In genomic region chr12:106174981-106175700, GRCm38 (mm10) we compare ENCODE assay signal across 8 mouse cellular contexts.
DNase-seq lines count a peak whose midpoint lies in the region; ATAC-seq lines count a peak whose summit lies in the region.

No protein-coding gene starts in this region.

- no peak overlapping the region for H3K27ac ChIP-seq in heart, embryonic 16.5 days (ENCODE audit: low read length)
- H3K27ac ChIP-seq in embryonic facial prominence, embryonic 11.5 days (replicated peaks; ENCODE audit: low read depth, low read length) = no peak overlapping the region
- H3K27ac ChIP-seq in intestine, embryonic 15.5 days = no peak overlapping the region
- peak overlapping the region; percentile 78 for H3K27ac ChIP-seq in midbrain, embryonic 12.5 days (replicated peaks)

- H3K9ac ChIP-seq in heart, embryonic 16.5 days (ENCODE audit: low read length) = no peak overlapping the region
- H3K9ac ChIP-seq in embryonic facial prominence, embryonic 11.5 days (replicated peaks; ENCODE audit: low read length) = no peak overlapping the region; the same call in 1 of the 2 replicates
- no peak overlapping the region for H3K9ac ChIP-seq in intestine, embryonic 15.5 days
- H3K9ac ChIP-seq in midbrain, embryonic 12.5 days (replicated peaks) = peak overlapping the region; percentile 50

- 7% methylated on average over 27 of the region's 27 CpGs for WGBS in heart, embryonic 16.5 days
- WGBS in embryonic facial prominence, embryonic 11.5 days = 2% methylated on average over 27 of the region's 27 CpGs
- WGBS in intestine, embryonic 15.5 days = 5% methylated on average over 27 of the region's 27 CpGs
- under 1% methylated on average over 27 of the region's 27 CpGs for WGBS in midbrain, embryonic 12.5 days

- peak overlapping the region; percentile 55 for H3K4me3 ChIP-seq in heart, embryonic 16.5 days (ENCODE audit: low read length)
- H3K4me3 ChIP-seq in embryonic facial prominence, embryonic 11.5 days (ENCODE audit: low read depth, low read length) = peak overlapping the region; percentile 38
- H3K4me3 ChIP-seq in intestine, embryonic 15.5 days (replicated peaks) = peak overlapping the region; percentile 42
- H3K4me3 ChIP-seq in midbrain, embryonic 12.5 days = peak overlapping the region; percentile 43

- H3K4me1 ChIP-seq in heart, embryonic 16.5 days (ENCODE audit: control insufficient read depth, insufficient read depth, low read length) = peaks cover 5% of the 10 kb centered on the region
- H3K4me1 ChIP-seq in embryonic facial prominence, embryonic 11.5 days (ENCODE audit: control insufficient read depth, insufficient read depth, low read length) = peaks cover 6% of the 10 kb centered on the region; the same call in 1 of the 2 replicates
- H3K4me1 ChIP-seq in intestine, embryonic 15.5 days (replicated peaks) = peaks cover 7% of the 10 kb centered on the region; the same call in 1 of the 2 replicates
- peaks cover 29% of the 10 kb centered on the region for H3K4me1 ChIP-seq in midbrain, embryonic 12.5 days

- no peak for DNase-seq in heart, adult 11 months
- DNase-seq in embryonic facial prominence, embryonic 11.5 days (ENCODE audit: low spot score) = peak; percentile 23
- DNase-seq in thymus, postnatal 10 days (ENCODE audit: low spot score in 2 of 2) = no peak
- DNase-seq in frontal cortex, postnatal 10 days (ENCODE audit: low spot score in 2 of 2) = no peak
- no peak for DNase-seq in lung, postnatal 36 days

- no peaks in the 10 kb centered on the region for H3K36me3 ChIP-seq in heart, embryonic 16.5 days (ENCODE audit: control insufficient read depth, insufficient read depth)
- no peaks in the 10 kb centered on the region for H3K36me3 ChIP-seq in embryonic facial prominence, embryonic 11.5 days (replicated peaks; ENCODE audit: control insufficient read depth, insufficient read depth, low read depth, low read length)
- H3K36me3 ChIP-seq in intestine, embryonic 15.5 days = no peaks in the 10 kb centered on the region
- H3K36me3 ChIP-seq in midbrain, embryonic 12.5 days = no peaks in the 10 kb centered on the region

- H3K27me3 ChIP-seq in heart, embryonic 16.5 days (ENCODE audit: control insufficient read depth, insufficient read depth, low read length) = peaks cover 27% of the 10 kb centered on the region
- H3K27me3 ChIP-seq in embryonic facial prominence, embryonic 11.5 days (ENCODE audit: control insufficient read depth, insufficient read depth, low read length) = peaks cover 13% of the 10 kb centered on the region
- H3K27me3 ChIP-seq in intestine, embryonic 15.5 days (replicated peaks) = peaks cover 18% of the 10 kb centered on the region
- peaks cover 26% of the 10 kb centered on the region for H3K27me3 ChIP-seq in midbrain, embryonic 12.5 days

- peak overlapping the region; percentile 90 for H3K4me2 ChIP-seq in heart, embryonic 16.5 days (ENCODE audit: low read depth, low read length)
- H3K4me2 ChIP-seq in embryonic facial prominence, embryonic 11.5 days (ENCODE audit: low read depth, low read length) = peak overlapping the region; percentile 77
- H3K4me2 ChIP-seq in intestine, embryonic 15.5 days (replicated peaks) = peak overlapping the region; percentile 92
- peak overlapping the region; percentile 74 for H3K4me2 ChIP-seq in midbrain, embryonic 12.5 days (replicated peaks)

- no peak for ATAC-seq in heart, embryonic 16.5 days (replicated peaks; ENCODE audit: extremely low read depth, insufficient read depth, low FRiP score)
- ATAC-seq in embryonic facial prominence, embryonic 11.5 days (replicated peaks; ENCODE audit: insufficient number of reproducible peaks, low FRiP score, low TSS enrichment, low read depth) = 0 out of 2 replicates have a peak, but pooled peaks have one; percentile 10
- peak; percentile 47; the same call in 1 of the 2 replicates for ATAC-seq in intestine, embryonic 15.5 days
- ATAC-seq in midbrain, embryonic 12.5 days (ENCODE audit: low FRiP score, low read depth) = peak; percentile 41; the same call in 1 of the 2 replicates

- H3K9me3 ChIP-seq in heart, embryonic 16.5 days (replicated peaks; ENCODE audit: control insufficient read depth, low read length) = no peaks in the 10 kb centered on the region
- no peaks in the 10 kb centered on the region for H3K9me3 ChIP-seq in embryonic facial prominence, embryonic 11.5 days (replicated peaks; ENCODE audit: control insufficient read depth, low read length)
- no peaks in the 10 kb centered on the region for H3K9me3 ChIP-seq in intestine, embryonic 15.5 days
- H3K9me3 ChIP-seq in midbrain, embryonic 12.5 days = no peaks in the 10 kb centered on the region
